Mouse (Mus musculus) olfactory bulb, adult 2 months (tissue): ENCODE measurements around the gene Sae1. TPM values are rescaled to one million over a fixed set of nuclear protein-coding genes. Genes with fewer than 3 reads are reported as not detected.

Experiments
- H3K27ac ChIP-seq: fragments of 200-500 bp; 2 replicates; pipeline ENCODE4 v1.5.1; 2012; ENCODE audit warnings: low read depth, low read length; ENCODE audit not compliant: insufficient read depth
- H3K4me1 ChIP-seq: fragments of 200-500 bp; 2 replicates; pipeline ENCODE4 v1.6.1; 2012; ENCODE audit warnings: low read length; ENCODE audit not compliant: control insufficient read depth, insufficient read depth
- H3K4me3 ChIP-seq: fragments of 200-500 bp; 2 replicates; pipeline ENCODE4 v1.5.1; 2012; ENCODE audit warnings: mild to moderate bottlenecking, low read depth, low read length, moderate library complexity; ENCODE audit not compliant: insufficient read depth
- CTCF ChIP-seq: fragments of 200-500 bp; IDR thresholded peaks from 2 replicates; pipeline ENCODE4 v1.5.1; 2012; ENCODE audit warnings: low read depth, mild to moderate bottlenecking, low read length, moderate library complexity; ENCODE audit not compliant: insufficient read depth
- POLR2A ChIP-seq: fragments of 200-500 bp; IDR thresholded peaks from 2 replicates; pipeline ENCODE4 v1.6.1; 2012; ENCODE audit warnings: mild to moderate bottlenecking, low read depth, low read length, moderate library complexity; ENCODE audit not compliant: insufficient read depth
- WGBS: fragments of 180-500 bp; shearing (Covaris S2); methylation state at CpG from one replicate; pipeline ENCODE4 v1.1.7; 2018; 5-methylcytosine and 5-hydroxymethylcytosine counted together
- polyA plus RNA-seq: library from polyadenylated mRNA; stranded (reverse); fragments of >200 nt; gene quantifications from 2 replicates; pipeline ENCODE4 v1.2.4, GENCODE M21; 2012; ENCODE audit warnings: low replicate concordance; ENCODE audit not compliant: missing spikeins, insufficient read depth, insufficient read length

Sae1 gene
- polyA plus RNA-seq, 1 experiment, result not detected

GRCm38 (mm10) chr7:16366669-16367068, 20.9 kb downstream of the Sae1 start:
- Histone ChIP-seq H3K27ac (no peak overlapping the region), H3K4me1 (peaks cover 7% of the 10 kb centered on the region), H3K4me3 (no peak overlapping the region)
- TF ChIP-seq CTCF, result no peak
- 77% methylated on average over 4 of the region's 4 CpGs for WGBS

DNA sequence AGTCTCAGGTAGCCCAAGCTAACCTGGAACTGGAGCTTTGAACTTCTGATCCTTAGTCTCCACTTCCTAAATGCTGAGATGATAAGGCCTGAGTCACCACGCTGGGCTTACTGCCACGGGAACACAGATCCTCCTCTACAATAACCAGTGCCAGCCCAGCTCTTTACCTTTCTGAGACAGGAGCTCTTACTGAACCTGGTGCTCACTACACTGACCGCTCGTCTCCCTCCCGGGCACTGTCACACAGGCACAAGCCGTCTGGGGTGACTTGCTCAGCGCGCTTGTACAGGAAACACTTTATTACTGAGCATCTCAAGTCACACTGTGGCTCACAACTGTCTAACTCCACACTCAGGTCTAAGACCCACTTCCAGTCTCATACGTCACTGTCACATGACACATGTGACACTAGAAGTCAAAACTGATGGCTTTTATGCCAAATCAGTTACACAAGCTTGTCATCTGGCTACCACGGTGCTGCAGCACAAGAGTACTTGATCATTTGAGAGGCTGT, 21.4 kb downstream of the Sae1 start:
- peaks cover 7% of the 10 kb centered on the region for H3K4me1 ChIP-seq
- no peak for TF ChIP-seq CTCF
- no peak for TF ChIP-seq POLR2A
- H3K4me3 ChIP-seq, result no peak overlapping the region
- peak overlapping the region; percentile 24; the same call in 1 of the 2 replicates for H3K27ac ChIP-seq
- 67% methylated on average over 10 of the region's 10 CpGs for WGBS

DNA sequence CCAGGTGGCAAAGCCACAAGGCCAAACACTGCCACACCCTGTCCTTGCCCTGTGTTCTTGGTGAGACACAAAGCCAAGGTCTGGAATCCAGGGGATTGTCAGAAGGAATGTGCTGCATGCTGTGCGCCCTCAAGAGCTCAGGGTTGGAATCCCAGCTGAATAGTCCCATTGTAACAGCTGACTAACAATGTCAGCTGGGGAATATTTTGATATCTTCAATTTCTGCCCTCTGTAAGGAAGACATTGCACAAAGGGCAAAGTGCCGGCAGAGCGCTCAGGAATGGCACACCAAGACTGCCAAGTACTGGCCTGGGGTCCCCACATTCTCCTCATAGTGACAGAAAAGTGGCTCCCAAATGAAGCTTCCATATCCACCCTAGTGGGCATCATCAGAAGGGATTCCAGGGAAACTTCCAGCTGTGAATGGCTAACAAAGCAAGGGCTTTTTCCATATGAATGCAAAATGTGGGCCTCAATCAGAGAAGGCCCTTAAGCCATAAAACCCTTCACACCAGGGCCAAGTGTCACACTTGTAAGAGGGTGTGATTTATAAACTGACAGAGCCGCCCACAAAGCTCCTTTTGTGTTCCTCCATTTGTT, 22.6 kb downstream of the Sae1 start:
- H3K4me3 ChIP-seq, result no peak overlapping the region
- H3K27ac ChIP-seq, result peak overlapping the region; percentile 76
- 32% methylated on average over 4 of the region's 4 CpGs for WGBS
- TF ChIP-seq POLR2A (no peak), CTCF (no peak)
- peaks cover 7% of the 10 kb centered on the region for H3K4me1 ChIP-seq

- H3K4me3 ChIP-seq, result no peak overlapping the region
- no peak for TF ChIP-seq POLR2A
- no peak for TF ChIP-seq CTCF
- H3K27ac ChIP-seq, result peak overlapping the region; percentile 76; the same call in 1 of the 2 replicates
- WGBS, result 44% methylated on average over 1 of the region's 1 CpGs
- peaks cover 7% of the 10 kb centered on the region for H3K4me1 ChIP-seq
These were observed 23.3 kb downstream of the Sae1 start for GRCm38 (mm10) chr7:16364319-16364718.

- no peak overlapping the region for H3K27ac ChIP-seq
- WGBS, result 86% methylated on average over 3 of the region's 3 CpGs
- no peak for TF ChIP-seq CTCF
These were observed 30.0 kb downstream of the Sae1 start for GRCm38 (mm10) chr7:16357602-16358001.

DNA sequence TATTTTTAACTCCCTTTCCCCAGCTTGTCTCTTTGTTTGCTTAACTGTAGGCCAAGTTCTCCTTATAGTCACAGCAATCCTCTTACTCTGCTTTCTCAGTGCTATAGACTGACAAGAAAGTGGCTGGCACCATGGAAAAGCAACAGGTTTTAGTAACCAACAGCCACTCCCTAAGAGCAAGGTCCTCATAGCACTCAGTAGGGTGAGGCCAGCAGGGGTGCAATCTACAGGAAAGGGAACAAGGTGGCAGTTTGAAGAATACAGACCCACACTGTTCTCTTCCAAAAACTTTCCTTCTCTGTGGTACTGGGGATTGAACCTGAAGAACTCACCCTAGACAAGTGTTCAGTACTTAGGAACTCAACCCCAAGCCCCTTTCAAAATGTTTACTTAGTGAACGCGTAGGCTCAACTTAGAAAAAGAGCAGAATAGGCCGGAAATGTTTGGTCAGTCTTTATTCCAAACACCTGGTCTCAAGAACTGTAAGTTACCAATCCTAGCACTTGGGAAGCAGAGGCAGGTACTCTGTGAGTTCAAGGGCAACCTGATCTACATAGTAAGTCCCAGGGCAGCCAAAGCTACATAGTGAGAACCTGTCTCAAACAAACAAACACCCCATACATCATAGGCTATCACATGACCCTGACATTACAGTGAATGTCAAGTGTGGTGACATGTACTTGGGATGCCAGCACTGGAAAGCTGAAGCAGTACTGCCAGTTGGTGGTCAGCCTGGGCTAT, 31.6 kb downstream of the Sae1 start:
- no peak overlapping the region for H3K27ac ChIP-seq
- H3K4me3 ChIP-seq, result no peak overlapping the region
- no peaks in the 10 kb centered on the region for H3K4me1 ChIP-seq
- 94% methylated on average over 3 of the region's 3 CpGs for WGBS
- no peak for TF ChIP-seq CTCF
- TF ChIP-seq POLR2A, result no peak

More at GRCm38 (mm10) chr7:16357602-16358001, 30.0 kb downstream of the Sae1 start:
- H3K4me1 ChIP-seq, result no peaks in the 10 kb centered on the region
- H3K4me3 ChIP-seq, result no peak overlapping the region

GRCm38 (mm10) chr7:16349999-16350398, 37.6 kb downstream of the Sae1 start:
- no peak for TF ChIP-seq CTCF
- no peak for TF ChIP-seq POLR2A
- WGBS, result 87% methylated on average over 5 of the region's 5 CpGs
- H3K4me3 ChIP-seq, result no peak overlapping the region
- H3K27ac ChIP-seq, result no peak overlapping the region
- no peaks in the 10 kb centered on the region for H3K4me1 ChIP-seq

GRCm38 (mm10) chr7:16345297-16345696, 42.3 kb downstream of the Sae1 start:
- Histone ChIP-seq H3K4me3 (no peak overlapping the region), H3K27ac (no peak overlapping the region), H3K4me1 (peaks cover 4% of the 10 kb centered on the region)
- 77% methylated on average over 4 of the region's 4 CpGs for WGBS
- TF ChIP-seq POLR2A, result no peak
- no peak for TF ChIP-seq CTCF

- 58% methylated on average over 3 of the region's 3 CpGs for WGBS
- no peak overlapping the region for H3K27ac ChIP-seq
- H3K4me3 ChIP-seq, result no peak overlapping the region
- peaks cover 4% of the 10 kb centered on the region for H3K4me1 ChIP-seq
- no peak for TF ChIP-seq CTCF
- TF ChIP-seq POLR2A, result no peak
These were observed 43.0 kb downstream of the Sae1 start for GRCm38 (mm10) chr7:16344598-16344997.

GRCm38 (mm10) chr7:16337733-16338132, 49.9 kb downstream of the Sae1 start:
- Histone ChIP-seq H3K4me1 (no peaks in the 10 kb centered on the region), H3K27ac (no peak overlapping the region), H3K4me3 (no peak overlapping the region)
- 66% methylated on average over 2 of the region's 2 CpGs for WGBS
- TF ChIP-seq CTCF (no peak), POLR2A (no peak)
